Mouse (Mus musculus) embryonic facial prominence, embryonic 11.5 days (tissue): ENCODE data around the gene Syt16. TPM values are rescaled to one million over a fixed set of nuclear protein-coding genes. Genes with fewer than 3 reads are reported as not detected.

ENCODE experiments used
- ATAC-seq: fragments of 200-750 bp; cut with Nextera tagmentation; replicated peaks from 2 replicates; pipeline ENCODE4 v1.8.0; 2017; ENCODE audit warnings: low read depth; ENCODE audit not compliant: insufficient number of reproducible peaks, low FRiP score, low TSS enrichment
- DNase-seq: peaks from one replicate; pipeline ENCODE4 v3.0.0-alpha.2; 2015; ENCODE audit warnings: low spot score
- H3K27ac ChIP-seq: fragments of 300-500 bp; sonication (generic); replicated peaks from 2 replicates; pipeline ENCODE4 v1.5.1; 2014; ENCODE audit warnings: mild to moderate bottlenecking, low read depth, low read length, control low read depth
- H3K27me3 ChIP-seq: fragments of 300-500 bp; sonication (generic); 2 replicates; pipeline ENCODE4 v1.6.1; 2014; ENCODE audit warnings: mild to moderate bottlenecking, low read length, moderate library complexity, mixed read lengths; ENCODE audit not compliant: control insufficient read depth, insufficient read depth
- H3K36me3 ChIP-seq: fragments of 300-500 bp; sonication (generic); replicated peaks from 2 replicates; pipeline ENCODE4 v1.6.1; 2014; ENCODE audit warnings: low read depth, mild to moderate bottlenecking, low read length, moderate library complexity, mixed read lengths; ENCODE audit not compliant: control insufficient read depth, insufficient read depth
- H3K4me1 ChIP-seq: fragments of 300-500 bp; sonication (generic); 2 replicates; pipeline ENCODE4 v1.6.1; 2014; ENCODE audit warnings: low read length, mixed read lengths; ENCODE audit not compliant: control insufficient read depth, insufficient read depth
- H3K4me2 ChIP-seq: fragments of 300-500 bp; sonication (generic); 2 replicates; pipeline ENCODE4 v1.6.1; 2014; ENCODE audit warnings: low read depth, mild to moderate bottlenecking, control low read depth, low read length, moderate library complexity
- H3K4me3 ChIP-seq: fragments of 300-500 bp; sonication (generic); 2 replicates; pipeline ENCODE4 v1.5.1; 2014; ENCODE audit warnings: low read depth, low read length, control low read depth
- H3K9ac ChIP-seq: fragments of 300-500 bp; sonication (generic); replicated peaks from 2 replicates; pipeline ENCODE4 v1.6.1; 2014; ENCODE audit warnings: mild to moderate bottlenecking, control low read depth, low read length
- H3K9me3 ChIP-seq: fragments of 300-500 bp; sonication (generic); replicated peaks from 2 replicates; pipeline ENCODE4 v1.6.1; 2016; ENCODE audit warnings: mild to moderate bottlenecking, low read length, inconsistent platforms, mixed read lengths; ENCODE audit not compliant: control insufficient read depth
- WGBS: fragments of 180-500 bp; shearing (Covaris S2); extraction: QIAGEN DNeasy Blood & Tissue Kit; methylation state at CpG from one replicate; pipeline ENCODE4 v1.1.7; 2014; 5-methylcytosine and 5-hydroxymethylcytosine counted together
- polyA plus RNA-seq: library from polyadenylated mRNA; unstranded; fragments of >200 nt; fragmentation: Nextera tagmentation; extraction: Ambion mirVana; gene quantifications from 2 replicates; pipeline ENCODE4 v1.2.1, GENCODE M21; 2014

The Syt16 gene
- polyA plus RNA-seq, result 5.2 and 7.0 TPM in 2 replicates

DNA sequence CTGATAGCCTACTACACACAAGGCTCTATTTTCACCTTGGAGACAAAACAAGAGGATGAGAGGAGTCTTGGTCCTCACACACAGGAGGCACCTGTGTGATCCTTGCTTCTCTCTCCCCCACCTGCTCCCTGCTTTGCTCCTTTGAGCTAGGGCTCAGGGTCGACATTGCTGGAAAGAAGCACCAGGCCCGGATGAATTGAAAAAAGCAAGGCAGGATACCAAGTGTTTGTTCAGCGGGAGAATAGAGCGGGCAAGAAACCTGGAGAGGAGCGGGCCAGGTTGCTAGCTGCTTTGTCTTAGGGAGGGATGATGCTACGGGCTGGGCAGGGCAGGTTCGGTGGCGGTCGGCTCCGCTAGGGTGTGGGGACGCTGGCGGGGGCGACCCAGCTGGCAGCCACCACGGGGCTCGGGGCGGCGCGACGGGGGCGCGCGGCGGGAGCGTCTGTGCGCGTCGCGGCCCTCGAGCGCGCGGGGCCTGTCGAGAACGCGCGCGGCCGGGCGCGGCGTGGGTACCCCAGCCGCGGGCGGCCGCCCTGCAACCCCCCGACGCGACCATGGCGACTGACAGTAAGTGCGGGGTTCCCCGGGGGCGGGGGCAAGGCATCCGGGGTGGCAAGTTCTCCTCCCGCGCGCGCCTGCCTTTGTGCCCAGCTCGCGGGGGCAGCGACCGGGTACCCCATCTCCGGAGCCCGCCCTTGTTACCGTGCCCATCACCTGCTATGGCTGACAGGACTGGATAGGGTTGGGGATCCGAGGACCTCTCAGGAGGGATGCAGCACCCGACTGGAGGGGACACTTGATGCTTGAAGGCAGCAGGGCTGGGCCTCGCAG is at the start of gene Syt16:
Gene Syt16, plus strand, starts transcription at position 365 of the 831 bp plus-strand sequence.
- Histone ChIP-seq H3K27ac (no peak within 1 kb of the TSS), H3K36me3 (no peaks in the 10 kb centered on the region), H3K4me3 (peak within 1 kb of the TSS; percentile 65), H3K4me2 (peak within 1 kb of the TSS; percentile 96), H3K4me1 (no peaks in the 10 kb centered on the region), H3K9ac (peak within 1 kb of the TSS; percentile 74), H3K27me3 (peaks cover 8% of the 10 kb centered on the region), H3K9me3 (no peaks in the 10 kb centered on the region)
- DNase-seq (peak; percentile 28), ATAC-seq (0 out of 2 replicates have a peak, but pooled peaks have one; percentile 29)
- 1% methylated on average over 57 of the region's 67 CpGs for WGBS

DNA sequence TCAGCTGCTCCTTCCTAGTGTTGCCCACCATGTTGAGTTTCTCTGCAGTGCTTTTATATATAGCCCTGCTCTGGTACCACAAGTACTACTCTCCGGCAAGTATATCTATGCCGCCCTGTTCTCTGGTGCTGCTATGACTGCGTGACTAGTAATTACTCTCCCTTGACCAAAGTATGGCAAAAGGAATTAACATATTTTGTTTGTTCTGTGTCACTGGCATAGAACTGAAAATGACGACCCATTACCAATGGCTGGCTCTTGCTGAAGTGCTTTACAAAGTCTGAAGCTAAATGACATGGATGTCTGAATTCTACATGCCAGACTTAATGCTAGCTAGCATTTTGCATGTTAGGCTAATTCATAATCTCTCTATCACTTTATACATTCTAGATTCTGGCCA is 49.0 kb upstream of the Syt16 start:
- no peak overlapping the region for H3K9ac ChIP-seq
- WGBS, result 94% methylated on average over 4 of the region's 4 CpGs
- DNase-seq, result no peak
- H3K4me3 ChIP-seq, result no peak overlapping the region
- H3K4me2 ChIP-seq, result no peak overlapping the region
- H3K4me1 ChIP-seq, result no peaks in the 10 kb centered on the region
- H3K27ac ChIP-seq, result no peak overlapping the region
- no peak for ATAC-seq
- H3K27me3 ChIP-seq, result no peaks in the 10 kb centered on the region
- peaks cover 2% of the 10 kb centered on the region; the same call in 1 of the 2 replicates for H3K36me3 ChIP-seq
- H3K9me3 ChIP-seq, result no peaks in the 10 kb centered on the region

DNA sequence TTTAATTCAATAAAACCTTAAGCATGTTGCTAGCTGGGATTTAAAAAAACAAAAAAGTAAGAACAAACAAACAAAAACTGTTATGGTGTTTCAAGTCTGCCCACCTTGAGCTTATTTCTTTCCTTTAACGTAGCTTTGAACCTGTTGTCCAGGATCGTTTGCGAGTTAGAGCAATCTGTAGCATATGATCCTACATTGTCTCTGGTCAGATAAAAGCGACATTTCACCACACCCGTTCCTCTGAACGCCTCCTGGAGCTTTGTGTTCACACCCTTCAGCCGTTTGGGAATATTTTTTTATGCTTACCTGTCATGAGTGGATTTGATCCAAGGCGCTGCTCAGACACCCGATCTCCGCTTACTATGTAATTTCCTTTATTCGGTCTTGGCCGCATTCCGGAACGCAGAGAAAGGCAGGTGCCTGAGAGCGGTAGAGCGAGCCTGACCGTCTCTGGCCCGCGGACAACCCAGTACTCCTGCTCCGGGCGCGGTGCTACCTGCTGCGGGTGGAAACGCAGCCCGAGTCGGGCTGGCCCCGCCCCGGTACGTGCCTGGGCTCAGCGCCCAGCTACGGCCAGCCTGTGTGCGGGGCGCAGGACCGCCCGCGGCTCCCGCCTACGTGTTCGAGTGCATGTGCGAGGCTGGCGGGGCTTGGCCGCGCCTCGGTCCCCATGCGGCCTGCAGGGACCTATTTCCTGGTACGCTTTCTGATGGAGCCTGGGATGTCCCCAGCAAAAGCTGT is 48.0 kb upstream of the Syt16 start:
- Histone ChIP-seq H3K4me1 (no peaks in the 10 kb centered on the region), H3K4me3 (peak overlapping the region; percentile 27), H3K36me3 (peaks cover 2% of the 10 kb centered on the region; the same call in 1 of the 2 replicates), H3K27ac (no peak overlapping the region), H3K9ac (peak overlapping the region; percentile 58), H3K4me2 (peak overlapping the region; percentile 63), H3K27me3 (no peaks in the 10 kb centered on the region), H3K9me3 (no peaks in the 10 kb centered on the region)
- ATAC-seq (peak; percentile 73), DNase-seq (peak; percentile 62)
- WGBS, result 7% methylated on average over 46 of the region's 46 CpGs

DNA sequence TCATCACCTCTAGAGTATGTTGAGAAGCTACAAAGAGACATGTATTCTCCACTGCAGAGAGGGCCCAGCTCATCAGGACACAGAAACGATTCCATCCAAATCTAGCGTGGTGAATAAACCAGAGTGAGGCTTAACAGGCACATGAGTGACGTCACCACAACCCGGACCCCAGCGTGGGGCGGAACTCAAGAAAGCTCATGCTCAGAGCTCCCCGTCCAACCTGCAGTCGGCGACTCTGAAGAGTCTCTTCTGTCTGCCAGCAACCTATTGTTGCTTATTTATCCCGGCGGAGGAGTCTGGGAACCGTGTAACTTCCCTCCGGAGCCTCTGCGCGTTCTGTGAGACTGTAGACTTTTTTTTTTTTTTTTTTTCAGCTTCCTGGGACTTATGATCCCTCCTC is 44.6 kb upstream of the Syt16 start:
- H3K27me3 ChIP-seq, result no peaks in the 10 kb centered on the region
- H3K9ac ChIP-seq, result peak overlapping the region; percentile 41
- H3K4me3 ChIP-seq, result peak overlapping the region; percentile 30
- ATAC-seq, result 0 out of 2 replicates have a peak, but pooled peaks have one; percentile 37
- H3K27ac ChIP-seq, result no peak overlapping the region
- 10% methylated on average over 15 of the region's 15 CpGs for WGBS
- H3K9me3 ChIP-seq, result no peaks in the 10 kb centered on the region
- peak overlapping the region; percentile 45 for H3K4me2 ChIP-seq
- DNase-seq, result peak; percentile 69
- H3K4me1 ChIP-seq, result no peaks in the 10 kb centered on the region
- no peaks in the 10 kb centered on the region for H3K36me3 ChIP-seq

DNA sequence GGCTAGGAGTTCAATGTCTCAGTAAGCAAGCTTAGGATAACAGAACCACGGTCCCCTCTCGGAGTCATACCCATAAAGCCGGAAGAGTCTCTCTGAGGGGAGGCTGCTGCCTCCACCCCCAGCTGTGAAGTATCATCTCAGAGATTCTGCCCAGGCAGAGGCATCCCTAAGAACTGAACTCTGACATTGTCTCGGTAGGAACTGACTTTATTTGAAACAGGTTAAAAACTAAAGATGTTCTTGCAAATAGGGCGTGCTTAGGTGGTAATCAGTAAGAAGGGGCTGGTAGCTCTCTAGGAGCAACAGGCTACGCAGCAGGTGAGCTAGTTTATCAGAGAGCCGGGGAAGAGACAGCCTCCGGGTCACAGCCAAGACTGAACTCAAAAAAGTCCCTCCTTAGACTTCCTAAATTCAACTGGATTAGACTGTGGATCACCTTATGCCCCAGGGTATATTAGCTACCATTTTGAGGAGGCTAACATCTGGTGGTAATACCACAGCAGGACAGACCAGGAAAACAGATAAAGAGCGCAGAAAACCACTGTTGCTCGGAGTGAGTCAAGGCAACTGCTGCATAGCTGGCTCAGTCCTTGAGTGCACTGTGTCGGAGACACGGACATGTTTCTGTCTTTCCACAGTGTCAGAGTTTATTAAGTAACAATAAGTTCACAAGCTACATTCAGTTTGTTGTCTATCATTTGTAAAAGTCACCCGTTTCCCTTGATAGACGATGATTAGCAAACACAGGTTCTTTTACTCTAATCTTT is 43.9 kb upstream of the Syt16 start:
- no peaks in the 10 kb centered on the region for H3K4me1 ChIP-seq
- H3K9ac ChIP-seq, result no peak overlapping the region
- H3K4me2 ChIP-seq, result peak overlapping the region; percentile 45
- no peak overlapping the region for H3K27ac ChIP-seq
- H3K36me3 ChIP-seq, result no peaks in the 10 kb centered on the region
- no peaks in the 10 kb centered on the region for H3K9me3 ChIP-seq
- H3K27me3 ChIP-seq, result no peaks in the 10 kb centered on the region
- ATAC-seq, result no peak
- 40% methylated on average over 14 of the region's 14 CpGs for WGBS
- H3K4me3 ChIP-seq, result peak overlapping the region; percentile 30; the same call in 1 of the 2 replicates
- DNase-seq, result peak; percentile 6

DNA sequence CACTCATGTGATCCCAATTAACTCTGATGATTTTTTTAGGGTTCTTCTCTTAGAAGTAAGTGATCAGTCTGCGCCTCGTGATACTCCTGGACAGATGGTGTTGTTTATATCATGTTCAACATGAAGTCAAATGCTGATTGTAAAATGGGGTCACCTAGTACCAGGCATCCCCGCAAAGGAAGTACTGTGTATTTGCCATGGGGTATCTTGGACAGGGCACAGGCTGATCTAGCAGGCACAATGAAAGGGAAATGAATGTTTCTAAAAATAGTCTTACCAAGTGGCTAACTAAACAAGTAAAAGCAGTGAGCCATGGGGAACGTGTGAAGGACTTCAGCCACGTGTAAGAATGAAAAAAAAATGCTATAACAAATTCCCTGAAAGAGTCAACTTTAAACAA is 42.7 kb upstream of the Syt16 start:
- Histone ChIP-seq H3K4me3 (no peak overlapping the region), H3K27me3 (no peaks in the 10 kb centered on the region), H3K4me1 (no peaks in the 10 kb centered on the region), H3K9me3 (no peaks in the 10 kb centered on the region), H3K4me2 (no peak overlapping the region), H3K36me3 (no peaks in the 10 kb centered on the region), H3K9ac (no peak overlapping the region), H3K27ac (no peak overlapping the region)
- 82% methylated on average over 5 of the region's 5 CpGs for WGBS
- ATAC-seq (no peak), DNase-seq (no peak)

DNA sequence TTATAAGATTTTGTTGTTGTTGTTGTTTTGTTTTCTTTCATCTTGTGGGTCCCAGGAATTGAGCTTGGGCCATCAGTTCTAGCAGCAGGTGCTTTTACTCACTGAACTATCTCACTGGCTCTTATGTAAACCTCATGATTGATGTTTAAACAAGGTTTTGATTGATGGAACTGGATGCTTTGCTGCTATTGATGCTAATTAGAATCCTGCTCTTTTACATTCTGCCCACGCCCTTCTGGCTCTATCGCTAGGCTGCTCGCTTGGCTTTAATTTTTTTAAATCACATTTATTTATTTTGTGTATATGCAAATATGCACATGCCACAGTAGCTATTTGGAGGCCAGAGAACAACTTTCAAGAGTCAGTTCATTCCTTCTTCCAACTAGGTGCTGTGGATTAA is 39.8 kb upstream of the Syt16 start:
- H3K9me3 ChIP-seq, result no peaks in the 10 kb centered on the region
- H3K36me3 ChIP-seq, result no peaks in the 10 kb centered on the region
- H3K4me1 ChIP-seq, result no peaks in the 10 kb centered on the region
- ATAC-seq, result no peak
- 84% methylated on average over 3 of the region's 3 CpGs for WGBS
- no peak overlapping the region for H3K4me2 ChIP-seq
- H3K27ac ChIP-seq, result no peak overlapping the region
- H3K9ac ChIP-seq, result no peak overlapping the region
- H3K4me3 ChIP-seq, result no peak overlapping the region
- no peaks in the 10 kb centered on the region for H3K27me3 ChIP-seq
- no peak for DNase-seq
